Mouse (Mus musculus): ENCODE measurements around the gene Dner.

The Dner gene

DNA sequence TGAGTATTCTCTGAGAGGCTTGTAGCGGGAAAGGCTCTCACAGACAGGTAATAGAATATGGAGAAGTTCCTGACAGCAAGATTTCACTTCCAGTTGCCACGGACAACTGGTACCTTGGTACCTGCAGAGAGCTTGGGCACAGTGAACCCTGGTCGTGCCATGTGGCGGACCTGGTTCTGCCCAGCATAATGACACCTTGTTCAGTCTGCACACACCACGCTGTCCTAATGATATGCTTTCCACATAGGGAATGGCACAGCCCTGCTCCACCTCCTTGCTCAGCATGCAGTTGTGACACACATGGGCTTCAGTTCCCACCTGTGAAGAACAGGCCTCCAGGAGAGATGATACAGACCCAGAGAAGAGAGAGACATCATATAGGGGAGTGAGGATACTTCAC lies 253.0 kb downstream of the Dner start:
- DNase-seq (ENCODE audit: extremely low spot score) = no peak

GRCm38 (mm10) chr1:84441419-84441818 lies 254.6 kb downstream of the Dner start:
- DNase-seq (ENCODE audit: extremely low spot score) = no peak

- no peak for DNase-seq (ENCODE audit: extremely low spot score)
Observed at GRCm38 (mm10) chr1:84437565-84437964, 258.5 kb downstream of the Dner start.

DNA sequence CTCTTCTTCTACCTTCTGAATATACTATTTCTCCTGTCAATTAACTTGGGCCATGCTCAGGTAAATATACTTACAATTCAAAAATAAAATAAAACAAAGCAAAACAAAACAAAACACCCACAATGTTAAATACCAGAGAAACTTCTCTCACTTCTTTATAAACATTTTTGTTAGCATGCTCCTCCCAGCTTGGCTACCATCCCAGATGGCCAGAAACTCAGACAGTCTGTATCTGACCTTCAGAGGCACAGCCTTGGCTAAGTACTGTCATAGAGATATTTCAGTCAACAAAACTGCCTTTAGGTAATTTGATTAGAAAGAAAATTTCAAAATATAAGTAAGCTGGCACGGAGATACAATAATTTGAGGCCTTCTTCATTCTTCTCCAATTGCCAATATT lies 259.7 kb downstream of the Dner start:
- DNase-seq (ENCODE audit: extremely low spot score) = no peak

DNA sequence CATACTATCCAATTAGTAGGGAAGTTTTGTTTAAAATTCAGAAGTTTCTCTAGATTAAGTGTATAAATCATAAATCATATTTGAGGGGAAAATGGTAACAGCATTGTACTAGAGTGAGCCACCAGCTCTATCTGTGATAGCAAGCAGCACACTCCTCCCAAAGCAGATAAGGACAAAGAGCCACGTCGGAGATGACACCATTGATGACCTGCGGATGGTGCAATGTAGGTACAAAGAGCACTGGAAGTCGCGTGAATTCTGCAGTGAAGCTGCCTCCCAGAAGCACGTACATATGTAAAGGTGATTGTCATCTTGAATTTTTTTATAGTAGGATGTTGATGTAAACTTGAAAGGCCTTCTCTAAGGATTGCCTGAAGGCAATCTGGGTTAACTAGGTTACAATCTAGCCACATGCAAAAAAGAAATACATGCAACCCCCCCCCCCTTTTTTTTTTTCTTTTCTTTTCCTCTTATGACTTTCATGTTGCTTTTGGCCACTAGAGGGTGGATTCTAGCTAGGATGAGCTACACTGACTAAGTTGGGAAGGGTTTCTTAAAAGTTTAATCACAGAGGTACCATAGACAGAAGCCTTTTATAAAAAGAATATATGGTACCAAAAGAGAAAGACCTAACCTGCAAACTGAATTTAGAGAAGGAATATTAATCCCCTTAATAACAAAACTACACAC lies 262.6 kb downstream of the Dner start:
- no peak for DNase-seq (ENCODE audit: extremely low spot score)

DNA sequence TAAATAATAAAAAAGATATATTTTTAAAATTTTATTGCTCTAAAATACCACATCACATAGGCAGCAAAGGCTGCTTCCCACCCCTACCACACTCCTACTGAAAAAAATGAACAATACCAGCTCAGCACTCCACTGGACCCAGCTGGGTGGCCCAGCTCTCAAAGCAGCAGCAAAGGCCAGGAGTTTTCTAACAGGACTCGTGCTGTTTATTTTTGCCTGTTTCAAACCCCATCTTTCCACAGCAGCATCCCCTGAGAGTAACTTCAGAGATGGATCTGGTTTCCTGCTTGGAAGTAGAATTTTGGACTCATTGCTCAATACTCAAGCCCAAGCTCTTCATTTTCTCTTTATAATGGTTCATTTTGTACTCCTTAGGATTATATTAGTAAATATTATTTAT lies 263.7 kb downstream of the Dner start:
- DNase-seq (ENCODE audit: extremely low spot score) = no peak

- DNase-seq (ENCODE audit: extremely low spot score) = no peak
Observed at GRCm38 (mm10) chr1:84428331-84428730, 267.7 kb downstream of the Dner start.

DNA sequence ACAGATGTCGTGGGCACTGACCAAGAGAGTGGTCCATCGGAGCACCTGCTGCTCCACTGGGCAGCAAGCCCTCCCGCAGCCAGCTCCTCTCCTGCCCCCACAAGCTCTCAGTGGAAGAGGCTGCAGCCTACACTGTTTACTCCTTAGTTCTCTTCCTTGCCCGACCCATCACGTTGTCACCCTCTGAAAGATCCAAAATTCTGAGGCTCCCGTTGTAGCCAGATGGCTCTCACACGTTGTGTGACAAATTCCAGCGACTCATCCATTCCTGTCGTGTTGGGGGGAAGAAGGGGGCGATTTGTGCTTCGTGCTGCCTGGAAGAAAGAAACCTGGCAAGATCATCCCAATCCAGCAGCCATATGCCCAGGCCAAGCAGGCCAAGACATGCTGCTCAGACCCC lies 268.3 kb downstream of the Dner start:
- no peak for DNase-seq (ENCODE audit: extremely low spot score)

GRCm38 (mm10) chr1:84426679-84427078 lies 269.3 kb downstream of the Dner start:
- DNase-seq (ENCODE audit: extremely low spot score) = no peak

- DNase-seq (ENCODE audit: extremely low spot score) = no peak
Observed at GRCm38 (mm10) chr1:84422881-84423280, 273.1 kb downstream of the Dner start.

DNA sequence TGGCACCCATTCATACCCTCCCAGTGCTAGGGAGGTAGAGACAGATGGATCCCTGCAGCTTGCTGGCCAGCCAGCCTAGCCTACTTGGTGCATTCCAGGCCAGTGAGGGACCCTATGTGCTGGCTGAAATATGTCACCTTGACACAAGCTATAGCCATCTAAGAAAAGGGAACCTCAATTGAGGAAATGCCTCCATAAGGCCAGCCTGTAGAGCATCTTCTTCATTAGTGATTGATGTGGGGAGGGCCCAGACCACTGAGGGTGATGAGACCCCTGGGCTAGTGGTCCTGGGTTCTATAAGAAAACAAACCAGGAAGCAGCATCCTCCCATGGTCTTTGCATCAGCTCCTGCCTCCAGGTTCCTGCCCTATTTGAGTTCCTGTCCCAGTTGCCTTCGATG lies 274.2 kb downstream of the Dner start:
- no peak for DNase-seq (ENCODE audit: extremely low spot score)

- DNase-seq (ENCODE audit: extremely low spot score) = no peak
Observed at GRCm38 (mm10) chr1:84419416-84419815, 276.6 kb downstream of the Dner start.

DNA sequence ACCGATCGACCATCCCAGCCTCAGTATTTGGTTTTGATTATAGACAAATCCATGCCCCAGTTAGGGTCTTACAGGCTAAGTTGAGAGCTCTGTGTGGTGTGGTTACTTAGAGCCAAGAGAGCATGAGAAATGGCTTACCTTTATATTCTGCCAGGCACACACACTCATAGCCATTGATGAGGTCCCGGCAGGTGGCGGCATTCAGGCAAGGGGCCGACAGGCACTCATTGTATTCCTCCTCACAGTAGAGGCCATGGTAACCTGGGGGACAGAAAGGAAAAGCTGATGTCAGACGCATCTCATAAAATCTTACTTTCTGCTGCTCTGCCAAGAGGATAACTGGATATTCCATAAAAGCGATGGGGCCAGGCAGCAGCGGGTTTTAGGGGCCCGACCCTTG lies 277.5 kb downstream of the Dner start:
- no peak for DNase-seq (ENCODE audit: extremely low spot score)

DNA sequence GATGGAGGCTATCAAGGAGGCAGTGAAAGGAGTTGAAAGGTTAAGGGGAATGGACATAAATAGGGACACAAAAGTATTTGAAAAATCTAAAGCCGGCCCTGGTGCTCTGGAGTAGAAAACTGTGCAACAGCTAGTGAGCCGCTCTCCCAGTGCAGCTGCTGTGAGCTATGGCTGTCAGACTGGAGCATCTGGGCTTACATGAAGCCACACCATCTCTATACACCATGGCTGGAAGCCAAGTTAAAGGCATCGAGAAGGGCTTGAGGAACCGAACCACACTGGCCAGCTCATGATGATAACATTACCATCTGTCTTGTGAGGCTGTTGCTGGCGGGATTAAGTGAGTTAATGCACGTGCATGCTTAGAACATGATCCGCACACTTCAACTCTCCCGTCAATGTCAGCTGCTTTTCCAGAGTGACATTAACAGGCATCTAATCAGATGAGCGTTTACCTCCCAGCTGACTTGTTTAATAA lies 278.2 kb downstream of the Dner start:
- DNase-seq (ENCODE audit: extremely low spot score) = no peak

- DNase-seq (ENCODE audit: extremely low spot score) = no peak
Observed at GRCm38 (mm10) chr1:84417276-84417675, 278.7 kb downstream of the Dner start.

DNA sequence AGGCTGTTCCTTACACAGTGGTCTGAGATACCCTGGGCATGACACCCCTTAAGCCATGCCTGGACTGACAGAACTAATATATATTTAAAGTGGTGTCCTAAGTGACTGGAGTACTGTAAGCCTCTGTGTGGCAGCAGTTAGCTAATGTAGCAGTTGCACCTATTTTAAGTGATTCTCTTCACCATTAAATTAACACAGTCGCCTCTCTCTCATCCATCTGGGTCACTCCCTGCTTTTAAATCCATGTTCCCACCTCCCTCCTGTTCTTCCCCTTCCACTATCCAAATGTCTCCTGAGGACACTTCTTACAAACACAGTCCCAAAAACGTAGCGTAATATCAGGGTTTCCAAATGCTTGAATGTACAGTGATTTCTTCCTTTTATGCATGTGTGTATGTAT lies 281.6 kb downstream of the Dner start:
- no peak for DNase-seq (ENCODE audit: extremely low spot score)

GRCm38 (mm10) chr1:84409514-84409913 lies 286.5 kb downstream of the Dner start:
- no peak for DNase-seq (ENCODE audit: extremely low spot score)

DNA sequence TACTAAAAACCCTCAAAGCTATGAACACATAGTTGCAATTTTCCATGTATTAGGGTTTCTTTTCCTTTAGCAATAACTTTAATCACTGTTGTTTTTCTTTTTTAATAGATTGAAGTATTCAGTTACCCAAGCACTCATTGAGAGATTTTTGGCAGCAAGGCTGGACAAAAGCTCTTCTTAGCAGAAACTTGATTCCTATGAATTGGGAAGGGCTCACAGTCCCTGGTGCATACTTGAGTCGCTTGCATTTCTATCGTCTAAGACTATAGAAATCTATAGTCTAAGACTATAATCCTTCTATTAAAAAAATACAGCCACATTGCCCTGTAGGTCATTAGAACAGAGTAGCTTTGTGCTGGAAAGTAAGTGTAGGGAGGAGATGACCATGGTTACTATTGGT lies 287.1 kb downstream of the Dner start:
- DNase-seq (ENCODE audit: extremely low spot score) = no peak

- DNase-seq (ENCODE audit: extremely low spot score) = no peak
Observed at GRCm38 (mm10) chr1:84406891-84407290, 289.1 kb downstream of the Dner start.

GRCm38 (mm10) chr1:84405551-84406290 lies 290.3 kb downstream of the Dner start:
- DNase-seq (ENCODE audit: extremely low spot score) = no peak

DNA sequence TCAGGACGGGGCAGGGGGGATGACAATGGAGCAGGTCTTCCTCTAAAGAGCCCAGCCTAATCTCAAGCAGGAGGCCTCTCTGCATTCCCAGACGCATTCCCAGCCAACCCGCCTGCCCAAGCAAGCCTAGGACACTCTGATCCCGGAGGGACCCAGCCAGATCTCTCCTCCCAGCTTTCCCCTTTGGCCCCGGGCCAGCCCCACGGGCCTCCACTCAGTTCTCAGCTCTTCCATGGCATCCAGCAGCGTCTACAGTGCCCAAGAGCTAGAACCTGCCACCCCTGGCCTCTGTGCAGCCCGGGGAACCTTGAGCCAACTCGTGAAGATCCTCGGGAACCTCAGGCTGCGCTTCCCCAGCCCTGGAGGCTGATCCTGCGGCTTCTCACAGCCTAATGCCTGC lies 291.1 kb downstream of the Dner start:
- no peak for DNase-seq (ENCODE audit: extremely low spot score)

GRCm38 (mm10) chr1:84402154-84402553 lies 293.9 kb downstream of the Dner start:
- no peak for DNase-seq (ENCODE audit: extremely low spot score)

DNA sequence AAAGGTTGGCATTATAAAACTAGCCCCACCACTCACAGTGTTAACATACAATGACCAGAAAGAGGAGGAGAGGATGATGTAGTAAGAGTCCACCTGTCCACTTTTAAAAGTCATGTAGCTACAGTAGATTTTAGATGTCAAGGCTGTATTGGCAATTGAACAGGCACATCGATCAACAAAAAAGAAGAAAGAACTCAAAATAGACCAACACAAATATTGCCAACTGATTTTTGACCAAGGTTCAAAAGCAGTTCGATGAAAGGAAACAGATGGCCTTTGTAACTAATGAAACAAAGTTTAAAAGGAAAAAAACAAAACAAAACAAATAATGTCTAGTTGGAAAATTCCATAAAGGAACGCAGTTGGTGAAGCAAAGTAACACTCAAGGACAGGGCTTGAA lies 296.4 kb downstream of the Dner start:
- no peak for DNase-seq (ENCODE audit: extremely low spot score)
